Mouse (Mus musculus) thymus, adult 2 months (tissue): ENCODE measurements around the gene Thoc7. TPM values are rescaled to one million over a fixed set of nuclear protein-coding genes. Genes with fewer than 3 reads are reported as not detected.
"Not testable (repeated sequence)": the region's sequence is repeated elsewhere in the genome, so short reads cannot be mapped to it uniquely, and the experiment has no call there.

ENCODE experiments used
- DNase-seq: peaks from one replicate; pipeline ENCODE4 v3.0.0; 2021
- H3K27ac ChIP-seq: fragments of 200-500 bp; 2 replicates; pipeline ENCODE4 v1.5.1; 2012; ENCODE audit warnings: low read length, control low read depth; ENCODE audit not compliant: control insufficient read depth, insufficient read depth
- H3K27me3 ChIP-seq: fragments of 200-500 bp; 2 replicates; pipeline ENCODE4 v1.6.1; 2012; ENCODE audit warnings: mild to moderate bottlenecking, low read length, moderate library complexity, mixed read lengths; ENCODE audit not compliant: control insufficient read depth, insufficient read depth
- H3K36me3 ChIP-seq: fragments of 200-500 bp; 2 replicates; pipeline ENCODE4 v1.6.1; 2012; ENCODE audit warnings: mild to moderate bottlenecking, low read length, moderate library complexity; ENCODE audit not compliant: control insufficient read depth, insufficient read depth
- H3K4me1 ChIP-seq: fragments of 200-500 bp; replicated peaks from 2 replicates; pipeline ENCODE4 v1.6.1; 2012; ENCODE audit warnings: low read length; ENCODE audit not compliant: control insufficient read depth, insufficient read depth
- H3K4me3 ChIP-seq: fragments of 200-500 bp; 2 replicates; pipeline ENCODE4 v1.5.1; 2012; ENCODE audit warnings: mild to moderate bottlenecking, low read length, control low read depth, moderate library complexity; ENCODE audit not compliant: control insufficient read depth, insufficient read depth
- CTCF ChIP-seq: fragments of 200-500 bp; IDR thresholded peaks from 2 replicates; pipeline ENCODE4 v1.5.1; 2012; ENCODE audit warnings: mild to moderate bottlenecking, control low read depth, low read length, moderate library complexity, borderline replicate concordance; ENCODE audit not compliant: control insufficient read depth, poor library complexity, insufficient read depth; ENCODE audit errors: extremely low read depth
- POLR2A ChIP-seq: fragments of 200-500 bp; IDR thresholded peaks from 2 replicates; pipeline ENCODE4 v1.6.1; 2012; ENCODE audit warnings: mild to moderate bottlenecking, low read length, control low read depth, moderate library complexity; ENCODE audit not compliant: control insufficient read depth, poor library complexity, insufficient read depth; ENCODE audit errors: extremely low read depth
- WGBS: fragments of 180-500 bp; shearing (Covaris S2); methylation state at CpG from one replicate; pipeline ENCODE4 v1.1.7; 2018; 5-methylcytosine and 5-hydroxymethylcytosine counted together
- polyA plus RNA-seq: library from polyadenylated mRNA; depleted of rRNA; stranded (reverse); fragments of >200 nt; gene quantifications from 2 replicates; pipeline ENCODE4 v1.2.3, GENCODE M21; 2012

The Thoc7 gene
- polyA plus RNA-seq, 1 experiment: 33.4 TPM

GRCm38 (mm10) chr14:13963527-13963926 lies 1.9 kb upstream of the Thoc7 start:
- H3K27me3 ChIP-seq: no peaks in the 10 kb centered on the region
- H3K27ac ChIP-seq: no peak overlapping the region
- peaks cover 3% of the 10 kb centered on the region; the same call in 1 of the 2 replicates for H3K4me1 ChIP-seq
- TF ChIP-seq POLR2A (no peak), CTCF (no peak)
- H3K4me3 ChIP-seq: no peak overlapping the region
- WGBS: 53% methylated on average over 1 of the region's 1 CpGs
- no peak for DNase-seq
- H3K36me3 ChIP-seq: no peaks in the 10 kb centered on the region

- H3K36me3 ChIP-seq: no peaks in the 10 kb centered on the region
- H3K27ac ChIP-seq: no peak overlapping the region
- H3K4me3 ChIP-seq: no peak overlapping the region
- 97% methylated on average over 6 of the region's 6 CpGs for WGBS
- H3K4me1 ChIP-seq: peaks cover 3% of the 10 kb centered on the region; the same call in 1 of the 2 replicates
- TF ChIP-seq POLR2A (no peak), CTCF (no peak)
- DNase-seq: no peak
- no peaks in the 10 kb centered on the region for H3K27me3 ChIP-seq
These were observed 824 bp upstream of the Thoc7 start for GRCm38 (mm10) chr14:13962476-13962875.

DNA sequence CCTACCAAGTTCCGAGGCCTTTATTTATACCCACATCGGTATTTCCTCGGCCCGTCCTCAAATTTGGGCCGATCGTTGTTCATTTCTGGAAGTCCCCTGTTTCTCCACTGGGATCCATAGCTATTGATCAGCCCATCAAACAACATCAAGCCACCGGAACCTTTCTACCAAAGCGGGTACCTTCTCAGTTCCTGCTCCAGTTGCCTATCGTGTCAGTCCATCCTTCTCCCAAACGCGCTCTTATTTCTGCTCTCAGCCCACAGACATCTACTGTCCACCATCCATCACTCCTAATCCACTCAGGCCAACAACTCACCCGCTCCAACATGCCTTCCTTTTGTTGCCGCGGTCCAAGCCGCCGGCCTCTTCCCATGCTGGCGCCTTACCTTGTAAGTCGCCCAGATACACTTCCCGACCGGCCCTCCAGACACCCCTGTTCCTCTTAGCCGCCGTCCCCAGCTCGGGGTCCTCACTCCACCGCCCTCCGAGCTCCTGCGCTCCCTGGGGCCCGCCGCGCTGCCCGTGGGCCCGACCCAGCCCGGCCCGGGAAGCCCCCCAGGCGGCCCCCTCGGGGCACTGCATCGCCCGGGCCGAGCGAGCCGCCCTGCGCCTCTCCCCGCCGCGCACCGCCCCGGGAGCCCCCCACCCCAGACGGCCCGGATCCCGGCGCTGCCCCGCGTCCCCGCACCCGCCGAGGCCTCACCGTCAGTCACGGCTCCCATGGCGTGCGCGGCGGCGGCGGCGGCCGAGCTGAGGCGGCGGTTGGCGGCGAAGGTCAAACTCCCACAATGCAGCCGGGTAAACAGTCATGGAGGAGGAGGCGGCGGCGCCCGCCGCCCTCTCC lies 948 bp downstream of the Thoc7 start:
- Histone ChIP-seq H3K4me1 (peaks cover 3% of the 10 kb centered on the region; the same call in 1 of the 2 replicates), H3K27me3 (no peaks in the 10 kb centered on the region), H3K4me3 (peak overlapping the region; percentile 99), H3K36me3 (no peaks in the 10 kb centered on the region), H3K27ac (peak overlapping the region; percentile 46; the same call in 1 of the 2 replicates)
- TF ChIP-seq POLR2A (0 out of 2 replicates have a peak, but pooled peaks have one; percentile 24), CTCF (0 out of 2 replicates have a peak, but pooled peaks have one; percentile 38)
- WGBS: under 1% methylated on average over 75 of the region's 75 CpGs
- DNase-seq: peak; percentile 62

- H3K27ac ChIP-seq: no peak overlapping the region
- H3K4me3 ChIP-seq: peak overlapping the region; percentile 99
- peaks cover 3% of the 10 kb centered on the region; the same call in 1 of the 2 replicates for H3K4me1 ChIP-seq
- WGBS: 3% methylated on average over 9 of the region's 9 CpGs
- H3K36me3 ChIP-seq: no peaks in the 10 kb centered on the region
- DNase-seq: peak; percentile 47
- TF ChIP-seq POLR2A (no peak), CTCF (no peak)
- H3K27me3 ChIP-seq: no peaks in the 10 kb centered on the region
These were observed 1.6 kb downstream of the Thoc7 start for GRCm38 (mm10) chr14:13960079-13960478.

DNA sequence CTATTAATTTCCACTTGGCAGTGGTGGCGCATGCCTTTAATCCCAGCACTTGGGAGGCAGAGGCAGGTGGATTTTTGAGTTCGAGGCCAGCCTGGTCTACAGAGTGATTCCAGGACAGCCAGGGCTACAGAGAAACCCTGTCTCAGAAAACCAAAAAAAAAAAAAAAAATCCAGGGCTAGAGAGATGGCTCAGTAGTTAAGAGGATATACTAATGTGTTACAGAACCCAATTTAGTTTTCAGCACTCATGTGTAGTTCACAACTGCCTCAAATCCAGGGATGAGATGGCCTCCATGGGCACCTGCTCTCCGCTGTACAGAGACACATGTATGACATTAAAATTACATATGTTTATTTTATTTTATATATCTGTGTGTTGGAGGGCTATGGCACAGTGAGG lies 9.5 kb downstream of the Thoc7 start:
- H3K36me3 ChIP-seq: peaks cover 51% of the 10 kb centered on the region
- not testable (repeated sequence) for H3K27me3 ChIP-seq, H3K4me3 ChIP-seq, H3K27ac ChIP-seq, H3K4me1 ChIP-seq, DNase-seq
- WGBS: 97% methylated on average over 3 of the region's 3 CpGs

DNA sequence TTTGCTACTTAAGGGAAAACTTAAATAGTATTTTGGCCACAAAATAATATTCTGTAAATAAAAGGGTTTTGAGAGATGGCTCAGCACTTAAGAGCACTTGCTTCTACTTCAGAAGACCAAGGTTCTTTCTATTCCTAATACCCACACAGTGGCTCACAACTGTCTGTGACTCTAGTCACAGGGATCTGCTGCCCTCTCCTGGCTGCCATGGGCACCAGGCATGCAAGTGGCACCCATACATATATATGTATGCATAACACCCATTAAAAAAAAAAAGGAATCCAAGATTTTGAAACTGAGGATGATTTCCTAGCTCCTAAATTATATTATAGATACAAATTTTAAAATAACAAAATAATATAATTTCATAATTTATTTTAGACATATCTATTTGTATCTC lies 11.3 kb downstream of the Thoc7 start:
- TF ChIP-seq POLR2A (no peak), CTCF (0 out of 2 replicates have a peak, but pooled peaks have one; percentile 37)
- peak; percentile 61 for DNase-seq
- H3K36me3 ChIP-seq: peaks cover 51% of the 10 kb centered on the region
- no peaks in the 10 kb centered on the region for H3K4me1 ChIP-seq
- no peak overlapping the region for H3K4me3 ChIP-seq
- no peaks in the 10 kb centered on the region for H3K27me3 ChIP-seq
- H3K27ac ChIP-seq: no peak overlapping the region
